Mouse (Mus musculus) stomach, postnatal 0 days (tissue): ENCODE results near the gene Dap.

ENCODE experiments used
- CTCF ChIP-seq: IDR thresholded peaks from 2 replicates; pipeline ENCODE4 v1.5.1; 2016; ENCODE audit warnings: antibody characterized with exemption, low read depth, mild to moderate bottlenecking, moderate library complexity
- EP300 ChIP-seq: optimal IDR thresholded peaks from 2 replicates; pipeline ENCODE3; 2016; ENCODE audit warnings: antibody characterized with exemption

GRCm38 (mm10) chr15:31272695-31273094 lies 48.6 kb downstream of the Dap start:
- TF ChIP-seq CTCF: no peak
- no peak for TF ChIP-seq EP300
